Mouse (Mus musculus) liver, adult (tissue): ENCODE results near the gene Hnrnpab.
A peak's percentile ranks its signal among the peaks of the same experiment; 100 is the strongest.

ENCODE experiments used
- GATA4 ChIP-seq: IDR thresholded peaks from 2 replicates; pipeline ENCODE4 v1.6.1; 2014; ENCODE audit warnings: mild to moderate bottlenecking, low read length; ENCODE audit not compliant: insufficient replicate concordance

Gene Hnrnpab

DNA sequence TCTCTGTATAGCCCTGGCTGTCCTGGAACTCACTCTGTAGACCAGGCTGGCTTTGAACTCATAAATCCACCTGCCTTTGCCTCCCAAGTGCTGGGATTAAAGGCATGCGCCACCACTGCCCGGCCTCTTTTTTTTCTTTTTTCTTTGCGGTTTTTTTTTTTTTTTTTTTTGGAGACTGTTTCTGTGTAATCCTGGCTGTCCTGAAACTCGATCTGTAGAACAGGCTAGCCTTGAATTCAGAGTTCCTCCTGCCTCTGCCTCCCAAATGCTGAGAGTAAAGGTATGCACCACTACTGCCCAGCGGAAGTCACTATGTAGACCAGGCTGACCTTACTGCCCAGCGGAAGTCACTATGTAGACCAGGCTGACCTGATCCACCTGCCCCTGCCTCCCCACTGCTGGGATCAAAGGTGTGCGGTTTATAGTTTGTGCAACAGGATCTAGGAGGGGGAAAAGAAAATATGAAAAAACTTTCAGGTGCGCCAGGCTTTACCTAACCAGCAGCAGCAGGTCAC, 12.3 kb upstream of the Hnrnpab start:
- no peak for TF ChIP-seq GATA4

GRCm38 (mm10) chr11:51617693-51618092, 11.0 kb upstream of the Hnrnpab start:
- no peak for TF ChIP-seq GATA4

DNA sequence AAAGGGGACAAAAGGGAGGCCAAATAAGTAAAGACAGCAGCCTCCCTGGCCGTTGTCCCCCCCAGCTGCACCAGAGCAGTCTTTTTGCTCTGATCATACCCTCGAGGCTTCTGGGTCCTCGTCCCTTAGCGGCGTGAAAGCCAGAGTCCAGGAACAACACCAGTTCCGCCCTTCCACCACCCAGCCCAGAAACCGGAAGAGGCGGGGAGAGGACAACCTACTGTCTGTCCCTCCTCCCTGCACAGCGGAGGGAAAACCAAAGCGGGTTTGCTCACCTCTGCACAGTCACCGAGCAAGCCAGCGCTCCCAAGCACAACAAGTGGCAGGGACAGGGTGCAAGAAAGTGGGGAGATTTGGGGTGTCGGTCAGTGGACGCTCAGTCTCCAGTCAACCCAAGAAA, 9.0 kb upstream of the Hnrnpab start:
- TF ChIP-seq GATA4 = no peak; the same call in 1 of the 2 replicates

DNA sequence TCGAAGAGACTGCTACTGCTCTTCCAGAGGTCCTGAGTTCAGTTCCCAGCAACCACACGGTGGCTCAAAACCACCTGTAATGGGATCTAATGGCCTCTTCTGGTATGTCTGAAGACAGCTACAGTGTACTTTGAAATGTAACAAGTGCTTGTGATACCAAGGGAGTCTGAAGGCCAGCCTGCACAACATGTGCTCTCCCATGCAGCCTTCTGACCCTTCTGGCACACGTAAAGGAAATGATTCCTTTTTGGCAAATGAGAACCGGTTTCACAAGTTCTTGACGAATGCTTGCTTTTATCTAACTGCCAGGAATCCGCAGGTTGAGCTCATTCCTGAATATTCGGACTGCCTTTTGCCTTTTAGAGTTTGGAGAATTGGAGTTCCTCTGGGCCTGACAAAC, 8.5 kb upstream of the Hnrnpab start:
- TF ChIP-seq GATA4 = no peak

DNA sequence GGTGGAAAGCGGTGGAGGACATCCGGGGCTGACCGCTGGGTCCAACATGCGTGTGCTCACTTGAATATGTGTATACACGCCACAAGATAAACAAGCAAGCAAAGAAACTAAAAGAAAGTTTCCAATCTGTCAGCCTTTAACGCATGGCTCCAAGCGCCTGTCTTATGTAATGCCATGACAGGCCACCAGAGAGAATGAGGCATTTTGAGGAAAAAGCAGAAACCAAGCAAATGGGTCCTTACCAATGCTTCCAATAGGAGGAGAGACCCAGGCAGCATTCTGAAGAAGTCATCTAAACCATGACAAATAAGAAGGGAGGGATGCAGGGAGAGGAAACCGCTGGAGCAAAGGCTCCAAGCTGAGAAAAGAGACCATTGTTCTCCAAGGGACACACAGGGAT, 7.6 kb upstream of the Hnrnpab start:
- no peak for TF ChIP-seq GATA4

GRCm38 (mm10) chr11:51609266-51609909, 2.7 kb upstream of the Hnrnpab start:
- TF ChIP-seq GATA4 = peak; percentile 28; the same call in 1 of the 2 replicates

DNA sequence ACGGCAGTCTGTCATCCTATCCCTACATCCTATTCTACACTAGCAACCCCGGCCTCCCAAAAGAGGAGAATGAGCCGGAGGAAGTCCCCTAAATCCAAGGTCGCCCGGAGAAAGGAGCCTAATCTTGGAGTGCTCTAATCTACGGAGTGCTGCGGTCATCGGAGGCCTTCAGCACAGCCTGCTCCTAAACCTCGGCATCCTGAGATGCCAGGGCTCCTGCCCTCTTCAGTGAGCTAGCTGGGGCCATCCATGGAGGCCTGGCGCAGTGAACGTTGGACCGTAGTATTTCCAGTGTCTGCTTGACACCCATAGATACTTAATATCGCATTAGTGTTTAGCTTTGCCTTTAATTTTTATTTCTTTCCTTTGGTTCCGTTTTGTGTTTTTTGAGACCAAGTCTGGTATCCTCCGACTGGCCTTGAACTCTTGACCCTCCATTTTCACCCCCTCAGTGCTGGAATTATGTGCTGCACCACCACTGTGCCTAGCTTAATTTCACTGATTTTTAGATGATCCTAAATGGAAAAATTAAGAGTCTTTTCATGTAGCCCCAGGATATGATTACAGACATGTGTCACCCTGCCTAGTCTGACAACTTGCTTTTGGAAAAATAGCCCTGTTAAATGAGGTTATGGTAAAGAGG, 570 bp upstream of the Hnrnpab start:
- no peak for TF ChIP-seq GATA4

DNA sequence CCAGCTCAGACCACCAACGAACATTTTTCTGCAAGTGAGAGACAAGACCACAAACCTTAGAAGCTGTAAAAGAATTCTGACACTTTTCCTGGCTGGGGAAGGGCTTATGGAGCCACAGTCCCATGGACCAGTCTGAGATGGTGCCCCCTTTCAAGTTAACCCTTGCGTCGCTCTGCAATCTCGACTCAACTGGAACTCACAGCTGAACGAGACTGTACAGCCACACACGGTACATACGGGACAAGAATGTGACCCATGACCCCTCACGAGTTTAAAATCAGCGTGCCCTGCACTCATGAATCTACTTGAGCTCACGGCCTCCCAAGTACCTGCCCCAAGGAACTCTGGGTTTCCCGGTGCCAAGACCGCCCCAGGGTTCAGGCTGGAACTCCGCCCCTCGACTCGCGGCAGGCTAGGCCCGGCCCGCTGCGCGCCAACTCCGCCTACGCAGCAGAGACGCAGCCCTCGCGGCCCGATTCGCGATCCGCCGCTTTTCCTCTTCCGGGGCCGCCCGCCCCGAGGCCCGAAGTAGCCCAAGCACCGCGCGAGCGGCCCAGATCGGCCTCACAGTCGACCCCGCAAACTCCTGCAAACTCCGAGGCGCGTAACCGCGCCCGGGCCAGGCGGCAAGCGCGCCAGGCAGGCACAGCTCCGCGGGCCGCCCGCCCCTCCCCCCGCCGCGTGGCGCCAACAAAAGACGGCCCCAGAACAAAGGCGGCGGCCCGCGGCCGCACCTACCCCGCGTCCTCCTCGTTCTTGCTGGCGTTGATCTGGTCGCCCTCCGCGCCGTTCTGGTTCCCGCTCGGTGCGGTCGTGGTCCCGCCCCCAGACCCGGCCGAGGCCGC, 823 bp downstream of the Hnrnpab start:
- TF ChIP-seq GATA4 = peak; percentile 22; the same call in 1 of the 2 replicates

DNA sequence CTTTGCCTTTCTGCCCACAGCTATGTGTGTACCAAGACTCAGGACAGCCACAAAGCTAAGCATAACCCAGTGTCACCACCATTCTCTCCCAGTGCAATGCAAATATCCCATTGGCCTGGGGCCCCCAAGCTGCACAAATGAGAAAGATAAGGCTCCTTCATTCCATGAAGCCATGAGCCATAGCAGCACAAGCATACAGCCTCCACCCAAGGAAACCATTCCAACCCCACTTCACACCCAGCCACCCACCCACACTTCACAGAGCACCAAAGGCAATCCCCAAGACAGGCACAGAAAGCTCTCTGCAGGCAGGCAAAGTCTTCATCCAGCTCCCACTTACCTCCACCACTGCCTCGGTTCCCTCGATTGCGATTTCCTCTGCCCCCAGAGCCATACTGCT, 4.4 kb downstream of the Hnrnpab start:
- TF ChIP-seq GATA4 = no peak

- no peak for TF ChIP-seq GATA4
These were observed 9.1 kb downstream of the Hnrnpab start for GRCm38 (mm10) chr11:51597553-51597952.

GRCm38 (mm10) chr11:51595459-51596083, 11.1 kb downstream of the Hnrnpab start:
- TF ChIP-seq GATA4 = no peak

DNA sequence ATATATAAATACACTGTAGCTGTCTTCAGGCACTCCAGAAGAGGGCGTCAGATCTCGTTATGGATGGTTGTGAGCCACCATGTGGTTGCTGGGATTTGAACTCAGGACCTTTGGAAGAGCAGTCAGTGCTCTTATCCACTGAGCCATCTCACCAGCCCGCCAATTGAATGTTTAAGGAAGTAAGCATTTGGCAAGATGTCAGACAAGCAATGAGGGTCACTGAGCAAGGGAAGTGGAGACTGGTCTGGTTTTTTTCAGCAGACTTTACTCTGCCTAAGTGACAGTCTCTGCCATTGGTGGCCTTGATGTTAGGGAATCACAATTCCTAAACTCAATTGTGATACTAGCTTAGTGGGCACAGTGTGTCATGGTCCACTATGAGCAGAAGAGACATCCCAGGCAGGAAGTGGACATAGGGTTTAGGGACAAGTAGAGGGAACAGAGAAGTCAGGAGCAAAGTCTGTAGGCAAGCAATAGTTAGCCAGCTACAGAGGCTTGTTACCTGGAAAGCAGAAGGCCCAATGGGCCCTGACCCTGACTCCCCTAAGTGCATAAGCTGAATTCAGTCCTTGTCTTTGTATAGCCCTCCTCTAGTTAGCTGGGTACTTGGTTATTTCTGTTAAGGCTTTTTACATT, 11.8 kb downstream of the Hnrnpab start:
- TF ChIP-seq GATA4 = no peak

GRCm38 (mm10) chr11:51593849-51594248, 12.8 kb downstream of the Hnrnpab start:
- TF ChIP-seq GATA4 = no peak

GRCm38 (mm10) chr11:51593368-51593767, 13.3 kb downstream of the Hnrnpab start:
- no peak for TF ChIP-seq GATA4

- no peak for TF ChIP-seq GATA4
These were observed 14.7 kb downstream of the Hnrnpab start for GRCm38 (mm10) chr11:51591915-51592314.
